Mouse (Mus musculus) midbrain, embryonic 11.5 days (tissue): ENCODE measurements around the gene Plekhh3. TPM values are rescaled to one million over a fixed set of nuclear protein-coding genes. Genes with fewer than 3 reads are reported as not detected.

Experiments used
- ATAC-seq: fragments of 200-750 bp; cut with Nextera tagmentation; 2 replicates; pipeline ENCODE4 v1.8.0; 2017; ENCODE audit warnings: moderate TSS enrichment, moderate library complexity; ENCODE audit not compliant: low FRiP score
- DNase-seq: peaks from one replicate; pipeline ENCODE4 v3.0.0; 2015; ENCODE audit warnings: low spot score; ENCODE audit errors: missing footprints
- H3K27ac ChIP-seq: fragments of 300-500 bp; sonication (generic); 2 replicates; pipeline ENCODE4 v1.5.1; 2014; ENCODE audit warnings: low read depth, low read length
- H3K27me3 ChIP-seq: fragments of 300-500 bp; sonication (generic); 2 replicates; pipeline ENCODE4 v1.6.1; 2014; ENCODE audit warnings: mild to moderate bottlenecking, low read length, moderate library complexity, mixed read lengths; ENCODE audit not compliant: control insufficient read depth, insufficient read depth
- H3K36me3 ChIP-seq: fragments of 300-500 bp; sonication (generic); 2 replicates; pipeline ENCODE4 v1.6.1; 2014; ENCODE audit warnings: mild to moderate bottlenecking, low read length, moderate library complexity, mixed read lengths; ENCODE audit not compliant: control insufficient read depth, insufficient read depth
- H3K4me1 ChIP-seq: fragments of 300-500 bp; sonication (generic); 2 replicates; pipeline ENCODE4 v1.6.1; 2014; ENCODE audit warnings: low read length; ENCODE audit not compliant: control insufficient read depth, insufficient read depth
- H3K4me2 ChIP-seq: fragments of 300-500 bp; sonication (generic); 2 replicates; pipeline ENCODE4 v1.6.1; 2014; ENCODE audit warnings: mild to moderate bottlenecking, moderate library complexity
- H3K4me3 ChIP-seq: fragments of 300-500 bp; sonication (generic); 2 replicates; pipeline ENCODE4 v1.5.1; 2014; ENCODE audit warnings: low read depth, low read length
- H3K9ac ChIP-seq: fragments of 300-500 bp; sonication (generic); 2 replicates; pipeline ENCODE4 v1.6.1; 2014; ENCODE audit warnings: low read length
- H3K9me3 ChIP-seq: fragments of 300-500 bp; sonication (generic); 2 replicates; pipeline ENCODE4 v1.6.1; 2016; ENCODE audit warnings: low read length; ENCODE audit not compliant: control insufficient read depth
- WGBS: fragments of 180-500 bp; shearing (Covaris S2); extraction: QIAGEN DNeasy Blood & Tissue Kit; methylation state at CpG from one replicate; pipeline ENCODE4 v1.1.7; 2014; 5-methylcytosine and 5-hydroxymethylcytosine counted together
- polyA plus RNA-seq: library from polyadenylated mRNA; unstranded; fragments of >200 nt; fragmentation: Nextera tagmentation; extraction: Ambion mirVana; gene quantifications from 2 replicates; pipeline ENCODE4 v1.2.1, GENCODE M21; 2014

Plekhh3 gene
- polyA plus RNA-seq, 1 experiment from 2014 or later: 5.8 TPM

- ATAC-seq (no peak), DNase-seq (no peak)
- no peak overlapping the region for H3K9ac ChIP-seq
- H3K4me3 ChIP-seq: no peak overlapping the region
- H3K27ac ChIP-seq: no peak overlapping the region
- no peaks in the 10 kb centered on the region for H3K27me3 ChIP-seq
- no peaks in the 10 kb centered on the region for H3K9me3 ChIP-seq
- 73% methylated on average over 1 of the region's 1 CpGs for WGBS
- H3K4me1 ChIP-seq: peaks cover 10% of the 10 kb centered on the region
- H3K36me3 ChIP-seq: no peaks in the 10 kb centered on the region; the same call in 1 of the 2 replicates
- no peak overlapping the region for H3K4me2 ChIP-seq
These were observed 23.9 kb upstream of the Plekhh3 start for GRCm38 (mm10) chr11:101195101-101195500.

- ATAC-seq (no peak), DNase-seq (peak; percentile 21)
- no peak overlapping the region for H3K9ac ChIP-seq
- H3K9me3 ChIP-seq: no peaks in the 10 kb centered on the region
- no peak overlapping the region for H3K27ac ChIP-seq
- no peak overlapping the region for H3K4me3 ChIP-seq
- H3K4me1 ChIP-seq: peaks cover 13% of the 10 kb centered on the region
- H3K36me3 ChIP-seq: no peaks in the 10 kb centered on the region; the same call in 1 of the 2 replicates
- 93% methylated on average over 6 of the region's 6 CpGs for WGBS
- no peak overlapping the region for H3K4me2 ChIP-seq
- no peaks in the 10 kb centered on the region for H3K27me3 ChIP-seq
These were observed 23.5 kb upstream of the Plekhh3 start for GRCm38 (mm10) chr11:101194643-101195042.

- Histone ChIP-seq H3K4me2 (no peak overlapping the region), H3K4me3 (no peak overlapping the region), H3K9me3 (no peaks in the 10 kb centered on the region), H3K4me1 (peaks cover 17% of the 10 kb centered on the region), H3K9ac (no peak overlapping the region), H3K36me3 (no peaks in the 10 kb centered on the region; the same call in 1 of the 2 replicates), H3K27me3 (no peaks in the 10 kb centered on the region), H3K27ac (no peak overlapping the region)
- peak; percentile 69 for DNase-seq
- WGBS: 90% methylated on average over 5 of the region's 5 CpGs
- ATAC-seq: no peak
These were observed 23.0 kb upstream of the Plekhh3 start for GRCm38 (mm10) chr11:101194137-101194536.

GRCm38 (mm10) chr11:101193076-101193475 lies 21.9 kb upstream of the Plekhh3 start:
- H3K4me2 ChIP-seq: no peak overlapping the region
- ATAC-seq (no peak), DNase-seq (no peak)
- no peaks in the 10 kb centered on the region for H3K9me3 ChIP-seq
- H3K4me3 ChIP-seq: no peak overlapping the region
- no peaks in the 10 kb centered on the region; the same call in 1 of the 2 replicates for H3K36me3 ChIP-seq
- no peaks in the 10 kb centered on the region for H3K27me3 ChIP-seq
- H3K9ac ChIP-seq: no peak overlapping the region
- H3K4me1 ChIP-seq: peaks cover 17% of the 10 kb centered on the region
- H3K27ac ChIP-seq: no peak overlapping the region
- WGBS: 92% methylated on average over 7 of the region's 7 CpGs

GRCm38 (mm10) chr11:101192646-101193045 lies 21.5 kb upstream of the Plekhh3 start:
- no peaks in the 10 kb centered on the region for H3K9me3 ChIP-seq
- H3K27me3 ChIP-seq: no peaks in the 10 kb centered on the region
- 93% methylated on average over 6 of the region's 6 CpGs for WGBS
- H3K36me3 ChIP-seq: no peaks in the 10 kb centered on the region; the same call in 1 of the 2 replicates
- DNase-seq (no peak), ATAC-seq (no peak)
- H3K9ac ChIP-seq: no peak overlapping the region
- H3K4me2 ChIP-seq: no peak overlapping the region
- no peak overlapping the region for H3K4me3 ChIP-seq
- no peak overlapping the region for H3K27ac ChIP-seq
- peaks cover 17% of the 10 kb centered on the region for H3K4me1 ChIP-seq

- no peaks in the 10 kb centered on the region for H3K9me3 ChIP-seq
- H3K27ac ChIP-seq: no peak overlapping the region
- ATAC-seq: no peak
- H3K4me3 ChIP-seq: no peak overlapping the region
- 83% methylated on average over 4 of the region's 4 CpGs for WGBS
- H3K27me3 ChIP-seq: no peaks in the 10 kb centered on the region
- H3K36me3 ChIP-seq: no peaks in the 10 kb centered on the region; the same call in 1 of the 2 replicates
- no peak overlapping the region for H3K9ac ChIP-seq
- DNase-seq: no peak
- H3K4me2 ChIP-seq: no peak overlapping the region
- peaks cover 17% of the 10 kb centered on the region for H3K4me1 ChIP-seq
These were observed 20.8 kb upstream of the Plekhh3 start for GRCm38 (mm10) chr11:101191919-101192470.

- no peaks in the 10 kb centered on the region for H3K27me3 ChIP-seq
- H3K36me3 ChIP-seq: no peaks in the 10 kb centered on the region
- DNase-seq (peak; percentile 76), ATAC-seq (0 out of 2 replicates have a peak, but pooled peaks have one; percentile 22)
- H3K4me1 ChIP-seq: peaks cover 17% of the 10 kb centered on the region
- H3K9me3 ChIP-seq: no peaks in the 10 kb centered on the region
- H3K4me2 ChIP-seq: no peak overlapping the region
- H3K9ac ChIP-seq: no peak overlapping the region
- WGBS: 54% methylated on average over 17 of the region's 17 CpGs
- H3K27ac ChIP-seq: no peak overlapping the region; the same call in 1 of the 2 replicates
- H3K4me3 ChIP-seq: no peak overlapping the region
These were observed 20.1 kb upstream of the Plekhh3 start for GRCm38 (mm10) chr11:101190913-101191907.

GRCm38 (mm10) chr11:101190181-101190912 lies 19.2 kb upstream of the Plekhh3 start:
- Histone ChIP-seq H3K36me3 (no peaks in the 10 kb centered on the region), H3K9ac (0 out of 2 replicates have a peak overlapping the region, but pooled peaks have one; percentile 12), H3K4me3 (no peak overlapping the region), H3K27me3 (no peaks in the 10 kb centered on the region), H3K9me3 (no peaks in the 10 kb centered on the region), H3K4me2 (no peak overlapping the region), H3K4me1 (peaks cover 17% of the 10 kb centered on the region), H3K27ac (peak overlapping the region; percentile 86)
- peak; percentile 47 for ATAC-seq
- peak; percentile 85 for DNase-seq
- WGBS: 45% methylated on average over 8 of the region's 8 CpGs
